Mouse (Mus musculus) midbrain, postnatal 0 days (tissue): ENCODE measurements around the gene Mark4. TPM values are rescaled to one million over a fixed set of nuclear protein-coding genes. Genes with fewer than 3 reads are reported as not detected.

Experiments
- ATAC-seq: fragments of 200-750 bp; cut with Nextera tagmentation; 2 replicates; pipeline ENCODE4 v1.8.0; 2017; ENCODE audit warnings: moderate number of reproducible peaks, mild to moderate bottlenecking, moderate TSS enrichment, moderate library complexity; ENCODE audit not compliant: low FRiP score
- DNase-seq: peaks from one replicate; pipeline ENCODE4 v3.0.0-alpha.2; 2015; ENCODE audit warnings: low spot score
- H3K27ac ChIP-seq: fragments of 300-500 bp; sonication (generic); 2 replicates; pipeline ENCODE4 v1.5.1; 2014; ENCODE audit warnings: low read depth, mild to moderate bottlenecking, low read length, mixed read lengths
- H3K27me3 ChIP-seq: fragments of 300-500 bp; sonication (generic); 2 replicates; pipeline ENCODE4 v1.6.1; 2014; ENCODE audit warnings: low read length, control low read depth, mixed read lengths; ENCODE audit not compliant: insufficient read depth
- H3K36me3 ChIP-seq: fragments of 300-500 bp; sonication (generic); 2 replicates; pipeline ENCODE4 v1.6.1; 2014; ENCODE audit warnings: low read length, control low read depth, mixed read lengths; ENCODE audit not compliant: insufficient read depth
- H3K4me1 ChIP-seq: fragments of 300-500 bp; sonication (generic); 2 replicates; pipeline ENCODE4 v1.6.1; 2014; ENCODE audit warnings: mild to moderate bottlenecking, control low read depth, antibody characterized with exemption, low read length, mixed read lengths; ENCODE audit not compliant: insufficient read depth
- H3K4me2 ChIP-seq: fragments of 300-500 bp; sonication (generic); 2 replicates; pipeline ENCODE4 v1.6.1; 2014; ENCODE audit warnings: low read depth, mild to moderate bottlenecking, low read length, mixed read lengths; ENCODE audit not compliant: poor library complexity, severe bottlenecking
- H3K4me3 ChIP-seq: fragments of 300-500 bp; sonication (generic); 2 replicates; pipeline ENCODE4 v1.5.1; 2014; ENCODE audit warnings: low read depth, mild to moderate bottlenecking, low read length, moderate library complexity
- H3K9ac ChIP-seq: fragments of 300-500 bp; sonication (generic); replicated peaks from 2 replicates; pipeline ENCODE4 v1.6.1; 2014; ENCODE audit warnings: mild to moderate bottlenecking, low read length, moderate library complexity, mixed read lengths; ENCODE audit not compliant: poor library complexity, severe bottlenecking
- H3K9me3 ChIP-seq: fragments of 300-500 bp; sonication (generic); 2 replicates; pipeline ENCODE4 v1.6.1; 2016; ENCODE audit warnings: low read length, control low read depth
- CTCF ChIP-seq: IDR thresholded peaks from 2 replicates; pipeline ENCODE4 v1.5.1; 2016; ENCODE audit warnings: antibody characterized with exemption, mild to moderate bottlenecking
- WGBS: fragments of 180-500 bp; shearing (Covaris S2); extraction: QIAGEN DNeasy Blood & Tissue Kit; methylation state at CpG from one replicate; pipeline ENCODE4 v1.1.7; 2014; 5-methylcytosine and 5-hydroxymethylcytosine counted together
- polyA plus RNA-seq: library from polyadenylated mRNA; unstranded; fragments of >200 nt; fragmentation: Nextera tagmentation; extraction: Ambion mirVana; gene quantifications from 2 replicates; pipeline ENCODE4 v1.2.1, GENCODE M21; 2015
- total RNA-seq: library from RNA; depleted of rRNA; stranded (reverse); fragments of >200 nt; gene quantifications from 2 replicates; pipeline ENCODE4 v1.2.3, GENCODE M21; 2014

Gene Mark4
- total and polyA plus RNA-seq, 2 experiments from 2014 or later, result 17.0 to 68.9 TPM

DNA sequence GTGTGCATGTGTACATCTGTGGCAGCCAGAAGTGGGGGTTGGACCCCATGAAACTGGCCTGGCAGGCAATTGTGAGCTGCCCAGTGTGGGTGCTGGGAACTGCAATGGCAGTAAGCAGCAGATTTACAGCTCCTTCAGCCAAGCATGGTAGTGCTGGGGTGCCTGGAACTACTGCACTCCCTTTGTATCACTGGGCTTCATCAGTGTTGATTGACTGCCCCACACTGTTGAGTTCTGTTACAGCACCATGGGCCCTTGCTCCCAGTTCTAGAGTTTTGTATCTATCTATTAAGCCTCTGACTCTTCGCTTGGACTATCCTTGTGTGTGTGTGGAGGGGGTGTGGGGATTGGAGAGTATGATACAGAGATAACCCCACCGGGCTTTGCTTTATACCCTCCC is 18.5 kb upstream of the Mark4 start:
- DNase-seq (no peak), ATAC-seq (no peak)
- peaks cover 23% of the 10 kb centered on the region for H3K27me3 ChIP-seq

DNA sequence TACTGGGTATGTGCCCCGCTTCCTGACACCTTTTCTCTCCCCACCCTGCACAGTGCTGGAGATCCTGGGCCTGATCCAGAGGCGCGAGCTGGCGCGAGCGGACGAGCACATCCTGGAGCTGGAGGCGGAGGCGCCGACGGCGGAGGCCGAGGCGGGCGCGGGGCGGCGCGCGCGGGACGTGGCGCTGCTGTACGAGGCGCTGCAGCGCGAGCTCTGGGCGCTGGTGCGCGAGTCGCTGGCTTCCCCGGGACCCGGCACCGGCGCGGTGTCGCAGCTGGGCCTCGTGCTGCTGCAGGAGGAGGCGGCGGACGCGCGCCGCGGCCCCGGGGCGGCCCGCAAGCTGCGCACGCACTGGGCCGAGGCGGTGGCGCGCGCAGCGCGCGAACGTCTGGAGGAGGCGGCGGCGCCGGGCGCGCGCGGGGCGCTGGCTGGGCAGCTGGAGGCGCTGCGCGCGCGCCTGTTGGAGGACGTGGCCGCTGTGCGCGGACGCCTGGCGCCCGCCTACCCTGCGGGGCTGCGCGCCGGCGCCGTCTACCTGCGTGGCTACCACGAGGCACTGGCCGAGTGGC is 15.3 kb upstream of the Mark4 start:
- H3K9ac ChIP-seq, result peak overlapping the region; percentile 74
- H3K4me1 ChIP-seq, result no peaks in the 10 kb centered on the region
- peaks cover 48% of the 10 kb centered on the region for H3K27me3 ChIP-seq
- peak overlapping the region; percentile 76 for H3K27ac ChIP-seq
- peak overlapping the region; percentile 49 for H3K4me3 ChIP-seq
- no peaks in the 10 kb centered on the region for H3K9me3 ChIP-seq
- DNase-seq (peak; percentile 94), ATAC-seq (peak; percentile 91)
- no peaks in the 10 kb centered on the region for H3K36me3 ChIP-seq
- no peak for TF ChIP-seq CTCF
- under 1% methylated on average over 49 of the region's 89 CpGs for WGBS
- peak overlapping the region; percentile 81 for H3K4me2 ChIP-seq

More for the DNA sequence above, 18.5 kb upstream of the Mark4 start:
- Histone ChIP-seq H3K9me3 (no peaks in the 10 kb centered on the region), H3K4me2 (no peak overlapping the region), H3K9ac (no peak overlapping the region), H3K27ac (no peak overlapping the region), H3K4me3 (no peak overlapping the region), H3K36me3 (no peaks in the 10 kb centered on the region), H3K4me1 (no peaks in the 10 kb centered on the region)
- 71% methylated on average over 2 of the region's 2 CpGs for WGBS
- TF ChIP-seq CTCF, result no peak

DNA sequence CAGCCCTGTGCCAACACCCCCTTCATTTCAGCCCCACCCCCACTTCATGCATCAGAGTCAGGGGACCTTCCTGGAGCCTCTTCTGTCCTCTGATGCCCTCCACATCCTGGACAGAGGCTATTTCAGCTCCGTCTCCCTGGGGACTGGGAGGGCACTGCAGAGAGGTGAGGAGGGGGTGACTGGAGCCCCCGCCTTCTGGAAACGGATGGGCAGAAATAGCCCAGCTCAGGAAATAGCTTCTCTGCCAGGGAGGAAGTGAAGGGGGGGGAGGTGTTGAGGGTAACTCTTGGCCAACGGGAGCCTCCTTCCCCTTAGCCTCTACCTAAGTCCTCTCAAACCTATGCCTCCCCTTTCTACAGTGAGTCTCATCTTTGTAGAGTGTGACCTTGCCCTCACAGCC is 13.8 kb upstream of the Mark4 start:
- Histone ChIP-seq H3K27ac (no peak overlapping the region), H3K9ac (no peak overlapping the region), H3K36me3 (no peaks in the 10 kb centered on the region), H3K9me3 (no peaks in the 10 kb centered on the region), H3K4me2 (no peak overlapping the region), H3K27me3 (peaks cover 45% of the 10 kb centered on the region), H3K4me1 (no peaks in the 10 kb centered on the region), H3K4me3 (no peak overlapping the region)
- WGBS, result 31% methylated on average over 4 of the region's 4 CpGs
- no peak for TF ChIP-seq CTCF
- DNase-seq (no peak), ATAC-seq (no peak)

DNA sequence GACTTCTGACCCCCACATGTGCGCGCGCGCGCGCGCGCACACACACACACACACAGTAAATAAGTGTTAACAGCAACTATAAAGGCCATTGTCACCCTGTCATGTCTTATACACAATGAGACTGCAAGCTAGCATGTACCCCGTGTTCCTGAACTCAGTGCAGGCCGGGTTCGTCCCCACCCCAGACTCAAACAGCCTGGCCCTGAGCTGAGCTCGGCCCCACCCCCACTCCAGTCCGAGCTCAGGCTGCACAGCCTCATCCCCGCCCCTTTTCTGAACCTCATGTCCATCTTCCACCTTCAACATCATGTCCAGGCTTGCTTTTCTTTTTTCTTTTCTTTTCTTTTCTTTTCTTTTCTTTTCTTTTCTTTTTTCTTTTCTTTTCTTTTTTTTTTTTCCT is 11.7 kb upstream of the Mark4 start:
- ATAC-seq (no peak), DNase-seq (no peak)
- Histone ChIP-seq H3K9ac (no peak overlapping the region), H3K4me3 (no peak overlapping the region), H3K27me3 (peaks cover 52% of the 10 kb centered on the region), H3K36me3 (no peaks in the 10 kb centered on the region), H3K4me2 (no peak overlapping the region), H3K4me1 (no peaks in the 10 kb centered on the region), H3K9me3 (no peaks in the 10 kb centered on the region), H3K27ac (no peak overlapping the region)
- WGBS, result 13% methylated on average over 14 of the region's 14 CpGs
- TF ChIP-seq CTCF, result no peak

DNA sequence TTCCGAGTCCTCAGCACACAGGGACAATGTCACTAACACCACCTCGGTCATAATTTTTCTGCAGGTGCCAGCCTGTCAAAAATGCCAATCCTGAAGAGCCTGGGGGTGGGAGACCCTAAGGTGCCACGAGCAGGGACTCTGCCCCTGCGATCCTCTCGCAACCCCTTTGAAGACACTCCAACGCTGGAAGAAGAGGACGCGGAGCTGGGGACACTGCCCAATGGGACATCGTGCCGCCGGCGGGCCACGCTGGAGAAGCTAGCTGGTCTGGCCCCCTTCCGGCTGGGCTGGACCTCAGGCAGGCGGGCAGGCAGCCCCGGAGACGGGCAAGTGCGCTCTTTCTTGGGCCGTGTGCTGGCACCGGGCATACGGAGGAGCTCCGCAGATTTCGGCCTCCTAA is 10.8 kb upstream of the Mark4 start:
- Histone ChIP-seq H3K4me3 (no peak overlapping the region), H3K36me3 (no peaks in the 10 kb centered on the region), H3K4me2 (no peak overlapping the region), H3K9ac (no peak overlapping the region), H3K4me1 (no peaks in the 10 kb centered on the region), H3K27ac (no peak overlapping the region), H3K27me3 (peaks cover 52% of the 10 kb centered on the region), H3K9me3 (no peaks in the 10 kb centered on the region)
- 19% methylated on average over 23 of the region's 23 CpGs for WGBS
- TF ChIP-seq CTCF, result no peak
- no peak for DNase-seq
- no peak for ATAC-seq

DNA sequence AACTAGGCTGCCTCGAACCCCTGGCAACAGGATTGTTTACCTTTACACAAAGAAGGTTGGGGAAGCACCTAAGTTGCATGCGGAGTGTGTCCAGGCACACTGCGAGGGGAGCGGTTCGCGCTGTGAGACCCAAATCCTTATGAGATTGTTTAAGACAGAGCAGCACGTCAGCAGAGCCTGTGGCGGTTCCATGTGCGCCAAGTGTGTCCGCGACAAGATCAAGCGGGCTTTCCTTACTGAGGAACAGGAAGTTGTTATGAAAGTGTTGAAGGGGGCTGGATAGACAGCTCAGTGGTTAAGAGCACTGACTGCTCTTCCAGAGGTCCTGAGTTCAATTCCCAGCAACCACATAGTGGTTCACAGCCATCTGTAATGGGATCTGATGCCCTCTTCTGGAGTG is 9.7 kb upstream of the Mark4 start:
- Histone ChIP-seq H3K4me2 (no peak overlapping the region), H3K36me3 (no peaks in the 10 kb centered on the region), H3K27ac (no peak overlapping the region), H3K9me3 (no peaks in the 10 kb centered on the region), H3K9ac (no peak overlapping the region), H3K27me3 (peaks cover 52% of the 10 kb centered on the region), H3K4me1 (no peaks in the 10 kb centered on the region), H3K4me3 (no peak overlapping the region)
- WGBS, result 61% methylated on average over 12 of the region's 12 CpGs
- no peak for ATAC-seq
- DNase-seq, result no peak
- TF ChIP-seq CTCF, result no peak
